Mouse (Mus musculus): ENCODE measurements around the gene Usp36. TPM values are rescaled to one million over a fixed set of nuclear protein-coding genes. Genes with fewer than 3 reads are reported as not detected.
"Not testable (repeated sequence)": the region's sequence is repeated elsewhere in the genome, so short reads cannot be mapped to it uniquely, and the experiment has no call there.

Usp36 gene
- total RNA-seq, 2 experiments from 2014 or later, result 4.4 to 4.9 TPM

GRCm38 (mm10) chr11:118303959-118304358 lies 13.9 kb upstream of the Usp36 start:
- not testable (repeated sequence) for ATAC-seq (ENCODE audit: poor library complexity, severe bottlenecking)

GRCm38 (mm10) chr11:118298810-118299209 lies 8.8 kb upstream of the Usp36 start:
- ATAC-seq (ENCODE audit: poor library complexity, severe bottlenecking), result no peak

DNA sequence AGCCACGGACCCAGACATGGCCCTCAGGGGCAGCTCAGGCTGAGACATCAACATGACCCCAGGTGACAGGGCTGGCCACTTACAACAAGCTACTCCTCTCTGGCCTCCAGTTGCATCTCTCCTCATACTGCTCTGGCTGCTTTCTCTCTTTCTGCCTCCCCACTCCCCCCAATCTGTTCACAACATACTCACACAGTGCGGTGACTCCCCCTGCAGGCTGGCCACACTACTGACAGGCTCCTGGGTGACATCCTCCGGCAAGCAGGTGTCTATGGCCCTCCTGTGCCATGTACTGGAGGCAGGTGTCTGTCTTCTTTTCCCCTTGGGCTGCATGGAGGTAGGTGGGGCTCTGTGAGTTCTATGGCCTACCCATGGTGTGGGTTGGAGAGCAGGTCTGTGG lies 7.9 kb upstream of the Usp36 start:
- ATAC-seq (ENCODE audit: poor library complexity, severe bottlenecking), result no peak

GRCm38 (mm10) chr11:118295026-118295425 lies 5.0 kb upstream of the Usp36 start:
- ATAC-seq (ENCODE audit: poor library complexity, severe bottlenecking), result no peak

DNA sequence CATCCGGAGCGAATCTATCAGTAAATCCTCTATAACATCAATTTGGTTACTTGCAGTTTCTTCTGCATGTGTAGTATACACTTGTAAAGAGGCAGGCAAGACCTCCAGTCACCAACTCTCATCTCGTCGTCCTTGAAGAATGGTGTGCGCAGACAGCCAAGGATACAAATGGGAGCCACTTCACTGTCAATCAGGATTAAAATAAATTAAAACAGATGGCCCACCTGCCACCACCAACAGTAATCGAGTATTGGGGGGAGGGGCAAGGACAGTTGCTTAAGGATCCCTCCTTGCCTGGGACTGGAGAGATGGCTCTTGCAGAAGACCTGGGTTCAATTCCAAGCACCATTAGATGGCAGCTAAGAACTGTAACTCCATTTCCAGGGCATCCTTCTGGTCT lies 2.6 kb upstream of the Usp36 start:
- ATAC-seq (ENCODE audit: poor library complexity, severe bottlenecking), result no peak

DNA sequence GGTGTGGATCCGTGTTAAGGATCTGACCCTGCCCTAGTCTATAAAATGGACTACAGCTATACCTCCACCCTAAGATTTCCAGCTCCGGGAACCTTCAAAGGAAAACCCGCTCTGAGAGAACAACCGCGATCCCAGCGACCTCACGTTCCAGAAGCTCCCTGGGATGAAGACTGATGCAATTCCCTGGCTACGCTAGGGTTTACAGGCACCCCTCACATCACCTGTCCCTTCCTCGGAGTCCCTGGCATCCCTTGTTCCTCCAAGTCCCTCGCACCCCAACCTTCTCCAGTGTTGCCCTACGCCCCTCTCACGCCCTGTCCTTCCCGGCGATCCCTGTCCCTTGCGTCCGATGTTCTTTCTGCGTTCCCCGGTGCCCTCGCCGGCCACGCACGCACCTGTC lies 482 bp downstream of the Usp36 start:
- ATAC-seq (ENCODE audit: poor library complexity, severe bottlenecking), result no peak

DNA sequence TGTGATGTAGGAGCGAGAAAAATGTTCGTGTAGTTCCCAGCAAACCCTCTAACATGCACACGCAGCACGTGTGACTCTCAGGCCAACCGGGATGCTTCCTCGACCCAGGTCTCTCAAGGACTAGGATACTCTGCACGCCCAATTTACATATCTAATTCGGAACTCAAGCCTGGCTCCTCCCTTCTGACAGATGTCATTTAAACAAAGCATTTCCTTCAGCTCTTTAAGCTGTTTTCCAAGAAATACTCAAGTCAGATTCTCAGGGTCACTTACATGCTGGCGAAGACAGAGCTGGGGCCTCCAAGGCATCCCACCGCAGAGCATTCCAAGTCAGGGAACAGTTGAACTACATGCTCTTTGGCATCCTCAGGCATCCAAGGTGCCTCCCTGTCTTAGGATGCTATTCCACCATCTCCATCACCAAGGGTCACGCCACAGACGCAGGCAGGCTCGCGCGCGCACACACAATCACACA lies 970 bp downstream of the Usp36 start:
- no peak for ATAC-seq (ENCODE audit: poor library complexity, severe bottlenecking)

GRCm38 (mm10) chr11:118287573-118287972 lies 2.5 kb downstream of the Usp36 start:
- ATAC-seq (ENCODE audit: poor library complexity, severe bottlenecking), result no peak

DNA sequence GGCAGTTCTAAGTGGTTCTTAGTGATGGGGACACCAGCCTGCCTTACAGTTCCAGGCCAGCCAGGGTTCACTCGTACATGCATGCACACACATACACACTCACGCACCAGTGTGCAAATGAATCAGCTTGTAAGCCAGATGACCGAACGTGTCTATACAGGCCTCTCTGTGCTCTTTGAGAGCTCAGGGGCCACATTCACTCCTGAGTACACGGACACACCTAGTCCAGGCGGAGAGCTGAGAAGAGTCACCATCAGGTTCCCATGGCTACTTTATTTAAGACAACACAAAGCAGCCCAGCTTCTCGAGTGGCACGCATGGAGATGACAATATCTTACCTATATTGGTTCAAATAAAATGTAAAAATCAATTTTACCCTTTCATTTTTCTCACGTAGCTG lies 3.6 kb downstream of the Usp36 start:
- ATAC-seq (ENCODE audit: poor library complexity, severe bottlenecking), result no peak

- no peak for ATAC-seq (ENCODE audit: poor library complexity, severe bottlenecking)
Measured at GRCm38 (mm10) chr11:118285791-118286190, 4.3 kb downstream of the Usp36 start.

DNA sequence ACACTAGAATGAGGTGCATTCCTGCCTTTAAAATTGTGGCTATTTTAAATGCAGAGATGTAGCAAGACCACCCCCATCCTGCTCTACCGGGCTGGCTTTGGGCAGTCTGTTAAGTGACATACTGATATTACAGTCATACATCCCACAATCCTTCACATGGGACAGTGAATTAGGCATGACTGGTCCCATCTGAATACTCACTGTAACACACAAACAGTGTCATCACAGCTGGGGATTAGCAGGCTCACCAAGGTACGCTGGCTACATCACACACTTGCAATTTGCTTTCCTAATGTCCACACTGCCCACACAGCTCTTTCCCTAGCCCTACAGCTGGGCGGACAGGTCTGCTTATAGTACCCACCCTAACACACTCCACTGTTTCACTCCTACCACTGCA lies 9.8 kb downstream of the Usp36 start:
- no peak for ATAC-seq (ENCODE audit: poor library complexity, severe bottlenecking)

GRCm38 (mm10) chr11:118276328-118276727 lies 13.7 kb downstream of the Usp36 start:
- ATAC-seq (ENCODE audit: poor library complexity, severe bottlenecking), result no peak

GRCm38 (mm10) chr11:118275092-118275491 lies 15.0 kb downstream of the Usp36 start:
- peak; percentile 77 for ATAC-seq (ENCODE audit: poor library complexity, severe bottlenecking)

DNA sequence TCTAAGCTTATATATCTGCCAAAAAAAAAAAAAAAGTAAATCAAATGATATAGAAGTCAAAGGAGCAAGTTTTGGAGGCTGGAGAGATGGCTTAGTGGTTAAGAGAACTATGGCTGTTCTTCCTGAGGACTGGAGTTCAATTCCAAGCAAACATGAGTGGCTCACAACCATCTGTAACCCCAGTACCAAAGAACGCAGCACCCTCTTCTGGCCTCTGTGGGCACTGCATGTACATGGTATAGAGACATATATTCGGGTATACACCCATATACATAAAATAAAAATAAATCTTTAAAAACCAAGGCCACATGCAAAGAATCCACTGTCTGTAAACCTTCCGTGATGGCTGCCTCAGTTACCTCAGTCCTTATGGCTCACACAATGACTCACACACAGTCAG lies 20.2 kb downstream of the Usp36 start:
- no peak for ATAC-seq (ENCODE audit: poor library complexity, severe bottlenecking)

DNA sequence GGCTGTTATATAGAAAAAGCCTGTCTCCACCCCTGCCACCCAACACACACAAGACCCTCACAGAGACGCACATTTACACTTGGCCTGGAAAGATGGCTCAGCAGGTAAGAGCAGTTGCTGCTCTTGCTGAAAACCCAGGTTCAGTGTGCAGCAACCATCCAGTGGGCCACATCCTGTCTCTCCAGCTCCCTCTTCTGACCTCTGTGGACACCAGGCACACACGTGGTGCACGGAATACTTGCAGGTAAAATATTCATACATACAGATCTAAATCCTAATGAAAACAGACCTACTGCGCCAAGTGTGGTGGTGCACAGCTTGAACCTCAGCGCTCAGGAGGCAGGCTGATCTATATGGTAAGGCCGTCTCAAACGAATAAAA lies 23.4 kb downstream of the Usp36 start:
- no peak for ATAC-seq (ENCODE audit: poor library complexity, severe bottlenecking)

DNA sequence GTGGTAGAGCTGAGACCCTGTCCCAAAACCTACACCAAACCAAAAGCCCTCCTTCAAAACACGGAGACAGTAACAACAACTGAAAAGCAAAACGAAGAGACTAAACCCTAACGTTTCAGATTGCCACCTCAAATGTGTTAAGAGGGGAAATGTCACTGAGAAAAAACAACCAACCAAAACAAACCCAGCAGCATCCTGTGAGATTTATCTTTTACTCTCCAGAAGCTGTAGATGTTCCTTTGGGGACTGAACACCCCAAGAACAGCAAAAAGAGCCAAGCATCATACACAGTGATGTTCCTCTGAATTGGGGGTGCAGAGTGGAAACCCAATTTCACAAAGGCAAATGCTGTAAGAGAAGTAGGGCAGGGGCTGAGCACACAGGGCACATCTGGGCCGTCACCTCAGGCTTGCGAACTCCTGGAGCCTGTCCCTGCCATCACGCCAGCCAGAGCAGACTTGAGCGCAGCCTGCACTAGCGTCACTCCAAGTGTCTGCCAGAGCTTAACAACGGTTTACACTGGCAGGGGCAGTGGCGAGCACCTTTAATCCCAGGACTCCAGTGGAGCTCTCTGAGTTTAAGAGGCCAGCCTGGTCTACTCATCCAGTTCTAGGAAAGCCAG lies 23.9 kb downstream of the Usp36 start:
- no peak for ATAC-seq (ENCODE audit: poor library complexity, severe bottlenecking)

DNA sequence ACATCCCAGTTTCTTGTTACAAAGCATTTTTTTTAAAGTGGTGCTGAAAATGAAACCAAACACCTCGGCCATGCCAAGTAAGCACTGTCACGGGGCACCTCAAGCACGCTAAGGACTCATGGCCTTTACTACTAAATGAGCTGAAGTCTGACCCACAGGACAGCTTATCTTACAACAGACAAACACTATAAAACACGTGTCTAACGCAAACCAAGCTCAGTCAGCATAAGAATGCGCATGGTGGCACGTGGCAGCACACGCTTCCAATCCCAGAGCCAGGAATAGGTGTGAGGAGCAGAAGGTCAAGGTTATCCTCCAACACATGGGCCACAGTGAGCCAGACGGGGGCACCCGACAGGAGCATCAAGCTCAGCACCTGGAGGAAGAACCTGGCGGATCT lies 24.4 kb downstream of the Usp36 start:
- no peak for ATAC-seq (ENCODE audit: poor library complexity, severe bottlenecking)

DNA sequence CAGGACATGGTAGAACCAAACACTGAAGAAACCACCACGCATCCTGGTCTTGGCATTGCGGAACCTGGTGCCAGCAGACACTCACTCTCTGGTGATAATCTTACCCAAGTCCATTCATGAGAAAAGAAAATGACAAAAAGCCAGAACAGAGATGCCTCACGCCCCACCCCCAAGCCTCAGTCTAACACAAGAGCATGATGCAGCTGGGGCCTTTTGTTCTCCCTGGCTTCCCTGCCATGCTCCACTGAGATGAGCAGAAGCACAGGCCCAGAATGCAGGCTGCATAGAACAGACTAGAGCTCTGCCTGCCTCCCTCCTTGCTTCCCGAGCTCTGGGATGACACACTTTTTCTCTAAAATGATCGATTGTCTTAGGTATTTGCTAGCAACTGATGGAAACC lies 26.9 kb downstream of the Usp36 start:
- no peak for ATAC-seq (ENCODE audit: poor library complexity, severe bottlenecking)

DNA sequence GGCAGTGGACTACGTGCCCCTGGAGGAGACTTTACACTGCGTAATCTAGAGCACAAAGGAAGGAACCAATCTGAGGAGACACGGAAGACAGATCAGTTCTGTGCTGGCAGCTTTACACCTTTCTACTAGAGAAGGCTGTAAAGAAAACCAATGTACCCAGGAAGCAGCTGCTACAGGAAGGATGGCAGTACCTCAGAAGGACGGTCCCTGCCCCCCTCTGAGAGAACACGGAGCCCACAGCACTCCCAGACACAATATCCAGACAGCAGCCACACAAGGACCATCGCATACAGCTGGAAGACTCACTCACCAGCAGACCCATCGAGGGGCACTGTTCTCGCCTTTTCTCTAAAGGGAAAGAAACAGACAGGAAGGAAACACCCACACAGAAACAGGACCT lies 30.0 kb downstream of the Usp36 start:
- no peak for ATAC-seq (ENCODE audit: poor library complexity, severe bottlenecking)

- ATAC-seq (ENCODE audit: poor library complexity, severe bottlenecking), result no peak
Measured at GRCm38 (mm10) chr11:118259580-118259979, 30.5 kb downstream of the Usp36 start.

- ATAC-seq (ENCODE audit: poor library complexity, severe bottlenecking), result no peak
Measured at GRCm38 (mm10) chr11:118256371-118256770, 33.7 kb downstream of the Usp36 start.

DNA sequence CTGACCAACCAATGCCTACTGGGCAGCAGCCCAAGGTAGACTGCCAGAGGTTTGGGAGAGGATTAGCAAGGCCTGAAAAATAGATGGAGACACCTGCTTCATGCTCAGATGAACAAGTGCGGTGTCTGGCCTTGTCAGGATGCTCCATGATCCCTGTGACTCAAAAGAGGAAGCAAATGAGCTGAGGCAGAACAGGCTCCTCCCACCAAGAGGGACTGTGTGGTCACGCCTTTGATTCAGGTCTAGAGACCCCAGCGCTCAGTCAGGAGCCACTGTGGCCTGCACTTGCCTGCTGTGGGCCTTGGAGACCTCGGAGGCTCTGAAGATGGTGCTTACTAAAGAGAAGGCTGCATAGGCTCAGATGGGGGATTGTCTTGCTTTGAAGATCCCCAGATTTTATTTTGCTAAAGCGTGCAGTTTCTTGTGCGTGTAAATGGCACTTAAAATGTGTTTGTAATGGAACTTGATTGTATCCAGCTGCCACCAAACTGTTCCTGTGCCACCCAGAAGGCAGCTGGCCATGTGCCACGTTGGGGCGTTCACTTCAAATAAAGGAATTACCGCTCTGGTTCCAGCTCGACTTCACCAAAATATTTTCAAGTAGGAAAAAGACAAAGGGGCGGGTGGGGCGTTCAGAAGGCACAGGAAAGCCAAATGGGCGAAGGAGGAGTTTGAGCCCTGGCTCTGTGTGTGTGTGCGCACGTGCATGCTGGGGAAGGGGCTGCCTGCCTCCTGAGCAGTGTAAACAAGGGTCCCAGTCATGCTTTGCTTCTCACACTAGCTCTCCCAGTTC lies 35.7 kb downstream of the Usp36 start:
- ATAC-seq (ENCODE audit: poor library complexity, severe bottlenecking), result peak; percentile 90

Measured in megakaryocyte, adult 5-6 weeks (primary cell).